Mouse (Mus musculus): ENCODE results near the gene St6galnac6.

Gene St6galnac6

DNA sequence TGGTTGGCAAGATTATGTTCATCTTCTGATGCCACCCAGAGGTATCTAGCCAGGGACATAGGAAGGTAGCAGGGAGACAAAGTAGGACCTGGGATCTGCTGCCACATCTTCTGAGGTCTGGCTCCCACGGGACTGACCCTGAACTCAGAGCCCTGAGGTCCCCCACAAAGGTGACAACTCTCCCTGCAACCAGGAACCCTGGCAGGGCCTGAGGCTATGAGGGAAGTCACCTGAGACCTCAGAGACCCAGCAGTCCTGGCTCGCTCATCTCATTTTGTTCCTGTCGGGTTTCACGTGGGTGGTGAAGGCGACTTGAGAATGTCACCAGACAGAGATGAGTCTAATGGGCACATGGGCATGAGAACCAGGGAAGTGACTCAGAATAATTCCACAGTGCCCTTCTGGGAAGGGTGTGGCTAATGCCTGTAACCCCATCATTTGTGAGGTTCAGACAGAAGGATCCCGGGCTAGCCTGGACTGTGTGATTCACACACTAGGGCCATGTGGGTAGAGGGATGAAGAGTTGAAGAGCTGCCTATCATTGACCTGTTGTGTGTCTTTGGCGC lies 14.3 kb upstream of the St6galnac6 start:
- DNase-seq (ENCODE audit: low read depth), result no peak

DNA sequence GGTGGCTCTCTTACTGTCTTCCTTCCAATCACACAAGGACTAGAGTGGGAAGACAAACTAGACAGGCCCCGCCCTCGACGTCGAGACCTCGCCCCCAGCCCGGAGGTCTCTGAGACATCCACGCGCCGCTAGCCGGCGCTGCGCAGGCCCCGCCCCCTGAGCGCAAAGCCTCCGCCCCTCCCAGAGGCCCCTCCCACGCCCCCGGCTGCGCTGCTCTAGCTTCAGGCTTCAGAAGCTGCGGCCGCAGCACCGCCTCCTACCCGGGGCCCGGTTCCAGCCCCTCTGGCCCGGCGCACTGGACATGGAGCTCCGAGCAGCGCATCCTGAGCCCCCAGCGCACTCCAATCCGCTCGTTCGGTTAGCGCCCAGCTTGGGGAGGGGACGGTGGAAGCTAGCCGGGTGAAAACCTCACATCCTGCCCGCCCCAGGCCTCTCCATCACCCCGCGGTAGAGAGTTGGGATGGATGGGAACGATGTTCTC lies 12.6 kb upstream of the St6galnac6 start, which contains the start of gene St6galnac4:
St6galnac4 (plus strand) TSS at position 225 of the 481 bp plus-strand sequence.
- peak; percentile 97 for DNase-seq (ENCODE audit: low read depth)

DNA sequence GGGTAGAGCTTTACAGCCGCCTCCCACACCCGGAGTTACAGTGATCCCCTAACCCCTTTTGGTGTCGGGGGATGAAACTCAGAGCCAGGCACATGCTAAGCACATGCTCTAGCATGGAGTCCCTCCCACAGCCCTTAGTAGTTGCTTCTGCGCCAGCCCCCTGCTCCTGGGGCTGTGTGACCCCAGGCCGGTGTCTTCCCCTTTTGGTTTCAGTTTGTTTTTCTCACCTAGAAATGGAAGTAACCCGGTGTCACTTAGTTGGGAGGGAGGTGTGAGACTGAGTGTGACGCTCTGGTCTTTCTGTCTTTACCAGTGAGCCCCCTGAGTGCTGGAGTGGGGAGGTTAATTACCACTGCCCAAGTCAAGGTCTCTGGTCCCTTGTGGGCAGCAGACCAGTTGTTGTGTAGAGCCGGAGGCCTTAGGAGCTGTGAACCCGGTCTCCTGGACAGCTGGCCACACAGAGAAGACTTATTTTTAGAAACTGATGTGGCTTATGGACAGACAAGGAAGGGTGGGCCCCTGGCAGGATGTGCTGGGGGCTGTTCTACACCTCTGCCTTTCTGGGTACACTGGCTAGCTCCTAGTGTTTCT lies 11.7 kb upstream of the St6galnac6 start:
- peak; percentile 85 for DNase-seq (ENCODE audit: low read depth)

DNA sequence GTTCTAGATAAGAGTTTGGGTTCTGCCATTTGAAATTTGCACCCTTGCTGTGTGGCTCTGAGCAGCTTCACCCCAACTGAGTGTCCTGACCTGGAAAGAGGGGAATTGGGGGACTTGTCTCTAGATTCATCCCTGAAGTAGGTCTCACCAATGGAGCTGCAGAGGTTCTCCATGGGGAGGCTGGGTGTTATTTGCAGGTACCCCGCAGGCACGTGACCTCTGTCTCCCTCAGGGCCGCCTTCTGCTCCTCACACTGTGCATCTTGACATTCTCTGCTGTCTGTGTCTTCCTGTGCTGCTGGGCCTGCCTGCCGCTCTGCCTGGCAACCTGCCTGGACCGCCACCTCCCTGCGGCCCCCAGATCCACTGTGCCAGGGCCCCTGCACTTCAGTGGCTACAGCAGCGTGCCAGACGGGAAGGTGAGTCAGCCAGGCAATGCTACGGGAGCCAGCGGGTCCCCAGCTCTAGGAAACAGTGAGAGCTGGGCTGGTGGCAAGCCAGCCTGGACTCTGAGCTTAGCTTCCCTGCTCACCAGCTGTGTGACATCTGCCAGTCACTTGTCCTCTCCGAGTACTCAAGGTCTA lies 10.2 kb upstream of the St6galnac6 start:
- no peak for DNase-seq (ENCODE audit: low read depth)

DNA sequence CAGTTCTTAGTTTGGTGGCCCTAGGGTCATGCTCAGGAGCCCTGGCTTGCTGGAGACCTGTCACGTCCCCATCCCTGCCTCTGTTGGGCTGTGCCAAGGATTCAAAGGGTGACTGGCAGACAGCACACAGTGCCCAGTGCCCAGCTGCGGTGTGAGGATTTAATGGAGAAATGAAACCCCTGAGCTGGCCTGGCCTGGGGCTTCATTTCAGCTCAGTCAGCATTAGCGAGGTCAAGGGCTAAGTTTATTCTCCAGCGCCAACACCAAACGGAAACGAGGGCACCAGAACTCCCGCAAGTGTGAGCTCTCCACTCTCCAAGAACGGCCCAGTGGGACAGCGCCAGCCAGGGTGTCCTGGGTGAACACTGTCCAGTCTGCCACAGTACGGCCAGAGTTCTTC lies 9.3 kb upstream of the St6galnac6 start:
- no peak for DNase-seq (ENCODE audit: low read depth)

DNA sequence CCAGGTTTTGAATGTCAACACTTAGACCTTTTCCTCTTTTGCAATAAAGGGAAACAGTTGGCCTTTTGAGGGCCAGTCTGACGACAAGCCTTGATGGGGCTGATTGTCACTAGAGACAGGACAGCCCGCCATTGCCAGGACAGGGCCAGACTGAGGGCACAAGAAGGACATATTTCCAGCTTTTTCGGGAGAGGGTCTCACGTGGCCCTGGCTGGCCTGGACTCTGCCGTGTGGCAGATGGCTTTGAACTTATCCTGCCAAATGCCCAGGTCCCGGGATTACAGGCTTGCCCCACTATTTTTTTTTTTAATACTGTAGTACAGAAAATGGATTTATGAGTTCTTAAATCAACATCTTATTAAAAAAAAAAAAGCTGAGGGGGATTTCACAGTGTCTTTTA lies 8.3 kb upstream of the St6galnac6 start:
- no peak for DNase-seq (ENCODE audit: low read depth)

DNA sequence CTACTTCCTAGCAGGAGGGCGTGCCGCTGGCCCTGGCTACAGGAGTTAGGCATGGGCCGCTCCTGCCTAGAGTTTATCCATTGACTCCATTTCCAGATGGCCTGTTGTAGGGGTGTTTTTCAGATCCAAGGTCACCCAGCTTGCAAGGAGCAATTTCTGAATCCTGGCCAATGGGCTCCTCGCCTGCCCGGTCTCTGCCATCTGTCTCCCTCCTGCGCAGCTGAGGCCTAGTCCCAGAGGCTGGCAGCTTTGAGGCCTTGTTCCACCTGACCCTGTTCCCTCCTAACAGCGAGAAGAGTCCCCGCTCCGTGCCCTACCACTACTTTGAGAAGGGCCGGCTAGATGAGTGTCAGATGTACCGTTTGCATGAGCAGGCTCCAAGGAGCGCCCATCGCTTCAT lies 2.8 kb upstream of the St6galnac6 start:
- DNase-seq (ENCODE audit: low read depth), result no peak

DNA sequence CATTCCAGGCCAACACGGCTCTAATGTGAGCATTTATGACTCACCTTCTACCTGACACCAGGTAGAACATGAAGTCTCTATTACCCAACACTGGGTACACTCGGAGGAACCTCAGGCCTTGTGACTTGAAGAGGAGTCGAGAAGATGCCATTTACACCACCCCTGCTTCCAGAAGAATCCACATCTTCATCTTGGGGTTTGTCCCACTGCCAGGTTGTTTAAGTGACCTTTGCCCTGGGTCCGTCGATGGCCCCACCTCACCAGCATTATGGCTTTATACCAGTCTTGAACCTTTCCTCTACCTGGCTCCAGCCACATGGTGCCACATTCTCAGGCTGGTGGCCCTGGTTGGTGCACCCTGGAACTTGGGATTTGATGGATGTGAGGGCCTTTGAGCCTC lies 2.3 kb upstream of the St6galnac6 start:
- DNase-seq (ENCODE audit: low read depth), result no peak

DNA sequence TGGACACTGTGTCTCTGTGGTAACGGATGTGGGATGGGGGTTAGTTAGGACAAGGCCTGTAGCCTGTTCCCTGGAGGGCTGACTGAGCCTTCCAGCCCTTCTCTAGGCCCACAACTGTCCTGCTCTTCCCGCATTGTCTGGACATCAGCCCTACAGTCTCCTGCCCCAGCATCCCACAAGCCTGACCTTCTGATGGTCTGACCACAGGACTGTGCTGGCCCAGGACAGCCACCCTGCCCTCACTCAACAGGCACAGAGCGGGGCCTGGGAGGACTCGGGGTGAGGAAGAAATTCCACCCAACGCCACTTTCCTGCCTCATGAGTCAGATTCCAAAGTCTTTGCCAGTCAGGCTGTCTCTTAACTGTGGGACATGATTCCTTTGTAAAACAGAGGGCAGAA lies 1.8 kb upstream of the St6galnac6 start:
- no peak for DNase-seq (ENCODE audit: low read depth)

DNA sequence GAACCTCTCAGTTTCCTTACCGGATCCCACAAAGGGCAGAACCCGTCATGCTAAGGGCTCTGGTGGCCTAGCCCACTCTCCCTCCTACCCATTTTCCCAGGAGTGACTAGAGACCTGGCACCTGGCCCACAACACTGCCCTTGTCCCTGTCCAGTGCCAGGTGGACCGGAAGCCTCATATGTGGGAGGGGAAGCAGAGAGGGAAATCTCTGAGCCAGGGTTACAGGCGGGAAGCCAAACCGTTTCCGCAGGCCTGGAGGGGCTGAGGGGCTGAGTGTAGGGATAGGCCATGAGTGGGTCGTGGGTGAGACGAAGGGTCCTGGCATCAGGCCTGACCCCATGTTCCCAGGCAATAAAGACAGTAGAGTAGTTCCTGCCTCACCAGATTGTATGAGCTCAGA lies 1.0 kb upstream of the St6galnac6 start:
- DNase-seq (ENCODE audit: low read depth), result no peak

DNA sequence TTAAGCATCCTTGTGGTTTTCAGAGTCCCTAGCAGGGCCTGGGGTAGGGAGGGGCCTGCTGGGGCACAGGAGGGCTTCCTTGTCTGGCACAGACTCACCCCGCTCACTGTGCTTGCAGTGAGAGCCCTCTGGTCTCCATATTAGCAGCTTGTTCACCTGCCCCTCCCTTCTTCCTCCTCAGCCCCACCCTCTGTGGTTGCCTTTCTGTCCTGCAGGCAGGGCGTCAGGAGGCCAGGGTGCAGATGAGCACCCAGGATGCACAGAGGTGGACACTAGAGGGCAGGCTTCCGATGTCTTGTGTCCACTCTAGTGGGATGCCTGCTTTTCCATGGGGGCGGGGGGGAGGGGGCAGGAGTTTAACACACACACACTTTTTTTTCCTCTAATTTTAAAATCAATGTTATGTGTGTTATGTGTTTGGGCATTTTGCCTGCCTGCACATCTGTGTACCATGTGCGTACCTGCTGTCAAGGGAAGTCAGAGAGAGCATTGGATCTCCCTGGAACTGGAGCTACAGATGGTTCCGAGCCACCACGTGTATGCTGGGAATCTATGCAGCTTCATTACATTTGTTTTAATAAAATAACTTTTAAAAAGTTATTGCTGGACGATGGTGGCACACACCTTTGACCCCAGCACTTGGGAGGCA lies 2.0 kb downstream of the St6galnac6 start:
- peak; percentile 81 for DNase-seq (ENCODE audit: low read depth)

DNA sequence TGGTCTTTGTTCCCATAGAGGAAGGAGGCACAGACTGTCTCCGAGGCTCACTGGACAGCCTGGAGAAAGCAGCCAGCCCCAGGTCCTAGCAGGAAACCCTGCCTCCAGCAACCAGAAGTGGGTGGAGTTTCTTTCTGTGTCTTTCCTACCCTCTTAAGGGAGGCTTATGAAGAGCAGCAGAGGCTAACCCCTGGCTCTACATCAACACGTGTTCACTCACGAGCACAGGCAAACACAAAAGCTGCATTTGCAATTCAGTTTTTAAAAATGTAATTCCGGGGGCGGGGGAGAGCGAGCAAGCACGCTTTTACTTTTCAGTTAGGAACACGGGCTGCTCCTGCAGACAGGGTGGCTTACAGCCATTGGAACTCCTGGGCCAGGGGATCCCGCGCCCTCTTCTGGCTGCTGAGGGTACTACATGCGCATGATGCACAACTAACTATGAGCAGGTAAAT lies 3.1 kb downstream of the St6galnac6 start:
- DNase-seq (ENCODE audit: low read depth), result peak; percentile 91

DNA sequence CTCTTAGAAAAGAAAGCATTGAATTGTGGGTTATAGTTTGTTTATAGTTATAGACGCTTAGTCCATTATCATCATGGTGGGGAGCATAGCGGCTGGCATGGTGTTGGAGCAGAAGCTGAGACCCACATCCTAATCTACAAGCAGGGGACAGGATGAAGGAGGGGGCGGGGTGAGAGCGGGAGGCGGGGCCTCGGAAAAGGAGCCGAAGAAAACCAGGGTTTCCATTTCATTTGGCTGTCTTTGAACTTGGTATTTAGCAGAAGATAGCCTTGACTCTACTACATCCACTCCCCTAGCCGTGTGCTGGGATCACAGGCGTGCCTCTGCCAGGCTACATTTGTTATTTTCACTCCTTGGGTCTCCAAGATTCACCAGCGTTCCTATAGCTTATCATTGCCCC lies 5.1 kb downstream of the St6galnac6 start:
- no peak for DNase-seq (ENCODE audit: low read depth)

DNA sequence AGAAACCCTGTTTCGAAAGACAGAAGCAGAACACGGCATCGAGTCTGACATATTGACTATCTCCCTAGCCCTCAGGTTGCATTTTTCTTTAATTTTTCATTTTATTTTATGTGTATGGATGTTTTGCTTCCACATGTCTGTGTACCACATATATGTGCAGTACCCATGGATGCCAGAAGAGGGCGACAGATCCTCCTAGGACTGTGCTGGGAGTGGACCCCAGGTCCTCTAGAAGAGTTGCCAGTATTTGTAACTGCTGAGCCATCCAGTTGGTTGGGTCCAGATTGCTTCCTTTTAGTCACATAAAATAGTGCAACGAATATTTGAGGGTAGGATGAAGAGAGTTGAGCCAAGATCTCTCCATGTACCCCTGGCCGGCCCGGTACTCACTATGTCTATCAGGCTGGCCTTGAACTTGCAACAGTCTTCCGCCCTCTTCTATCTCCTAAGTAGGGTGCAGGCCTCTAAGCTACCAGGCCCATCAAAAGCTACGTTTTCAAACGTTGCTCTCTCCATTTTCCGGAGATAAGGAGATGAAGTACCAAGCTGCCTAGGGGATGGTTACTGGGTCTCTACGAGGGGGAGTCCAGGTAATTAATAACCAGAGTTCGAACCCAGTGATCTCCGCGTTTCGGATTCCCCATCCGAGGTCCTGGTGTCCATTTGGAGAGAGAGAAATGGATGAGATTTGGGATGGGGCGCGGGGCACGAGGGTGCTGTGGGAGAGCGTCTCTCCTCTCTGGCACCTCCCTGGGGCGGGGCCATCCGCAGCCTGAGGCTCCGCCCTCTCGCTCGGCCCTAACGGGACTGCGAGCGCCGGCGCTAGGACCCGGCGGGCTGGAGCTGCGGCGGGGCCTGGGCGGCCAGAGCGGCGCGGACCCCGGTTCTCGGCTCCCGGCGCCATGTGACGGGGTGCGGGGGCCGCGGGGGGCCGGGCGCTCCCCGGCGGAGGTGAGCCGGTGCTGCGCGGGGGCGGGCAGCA lies 6.9 kb downstream of the St6galnac6 start:
- DNase-seq (ENCODE audit: low read depth), result peak; percentile 86

DNA sequence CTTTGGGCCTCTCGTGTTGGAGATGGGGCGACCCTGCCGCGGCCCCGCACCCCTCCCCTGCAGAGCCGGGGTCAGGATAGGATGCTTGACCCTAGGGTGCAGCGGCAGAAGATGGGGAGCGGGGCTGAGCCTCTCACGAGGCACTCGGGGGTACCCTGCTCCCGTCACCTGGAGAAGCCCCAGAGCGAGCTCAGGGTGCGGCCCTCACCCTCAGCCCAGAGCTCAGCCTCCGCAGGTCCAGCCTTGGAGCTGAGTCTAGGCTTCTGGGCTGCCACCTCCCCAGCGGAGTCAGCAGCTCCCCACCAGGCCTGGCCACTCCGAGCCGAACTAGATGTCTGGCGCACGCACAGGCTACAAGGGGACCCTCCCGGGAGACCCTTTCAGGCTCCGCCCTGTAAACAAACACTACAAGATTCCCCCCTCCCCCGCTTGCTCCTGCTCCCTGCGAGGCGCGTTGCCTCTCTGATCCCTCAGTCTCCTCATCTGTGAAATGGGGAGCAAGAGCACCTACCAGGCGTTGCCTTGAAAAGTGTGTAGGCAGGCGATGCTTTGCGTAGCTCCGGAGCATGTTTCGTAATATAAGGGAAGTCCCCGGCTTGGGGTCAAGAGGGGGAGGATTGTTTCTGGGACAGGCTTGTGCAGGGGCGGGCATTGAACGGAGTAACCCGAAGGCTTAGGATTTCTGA lies 7.9 kb downstream of the St6galnac6 start:
- peak; percentile 80 for DNase-seq (ENCODE audit: low read depth)

DNA sequence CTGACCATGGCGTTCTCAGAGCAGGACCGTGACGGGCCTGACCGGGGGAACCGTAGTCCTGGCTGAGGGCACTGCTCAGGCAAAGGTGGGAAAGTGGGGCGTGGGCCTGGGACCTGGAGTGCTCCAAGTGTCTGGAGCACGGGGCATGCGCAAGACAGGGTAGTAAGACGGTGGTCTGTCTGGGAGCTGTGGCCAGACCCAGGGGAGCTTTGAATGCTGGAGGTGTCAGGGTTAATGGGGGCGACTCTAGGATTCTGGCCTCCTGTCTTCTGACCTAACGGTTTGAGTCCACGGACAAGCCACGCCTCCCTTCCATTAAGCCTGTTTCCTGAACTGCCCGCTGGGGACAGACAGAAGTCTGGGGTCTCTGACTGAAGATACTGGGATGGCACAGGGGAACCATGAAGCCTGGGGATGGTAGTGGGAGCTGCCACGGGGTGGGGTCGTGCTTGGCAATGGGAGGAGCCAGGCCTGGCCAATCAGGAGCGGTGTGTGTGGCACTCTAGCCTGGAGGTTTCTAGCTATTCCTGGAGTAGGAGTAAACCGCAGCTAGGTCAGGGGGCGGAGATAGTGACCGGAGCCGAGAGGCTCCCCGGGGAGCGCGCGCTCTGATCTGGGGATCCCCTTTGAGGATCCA lies 8.8 kb downstream of the St6galnac6 start:
- peak; percentile 71 for DNase-seq (ENCODE audit: low read depth)

DNA sequence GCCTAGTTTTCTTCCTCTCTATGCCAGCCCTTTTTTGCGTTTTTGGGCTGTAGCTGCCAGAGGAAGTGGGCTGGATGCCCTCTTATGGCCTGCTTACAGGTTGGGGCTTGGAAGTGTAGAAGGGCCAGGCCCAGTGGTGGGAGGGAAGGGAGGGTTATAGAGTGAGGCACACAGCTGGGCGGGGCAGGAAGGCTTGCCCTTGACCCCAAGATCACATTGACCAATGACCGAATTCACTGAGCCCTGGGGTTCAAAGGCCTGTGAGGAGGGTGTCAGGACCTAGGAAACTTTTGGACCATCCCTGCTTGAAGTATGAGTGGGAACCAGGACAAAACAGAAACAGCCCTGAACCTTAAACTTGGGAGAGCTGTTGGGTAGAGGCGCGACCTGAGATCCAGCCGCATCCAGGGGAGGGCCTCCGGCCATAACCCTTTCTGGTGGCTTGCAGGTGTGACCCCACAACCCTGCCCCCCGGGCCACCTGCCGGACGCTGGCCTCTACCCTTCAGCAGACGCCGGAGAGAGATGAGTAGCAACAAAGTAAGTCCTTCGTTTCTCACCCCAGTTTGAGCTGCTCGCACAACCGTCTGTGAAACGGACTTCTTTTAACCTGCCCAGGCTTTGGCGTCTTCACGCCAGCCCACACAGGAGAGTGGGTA lies 9.4 kb downstream of the St6galnac6 start:
- DNase-seq (ENCODE audit: low read depth), result no peak

DNA sequence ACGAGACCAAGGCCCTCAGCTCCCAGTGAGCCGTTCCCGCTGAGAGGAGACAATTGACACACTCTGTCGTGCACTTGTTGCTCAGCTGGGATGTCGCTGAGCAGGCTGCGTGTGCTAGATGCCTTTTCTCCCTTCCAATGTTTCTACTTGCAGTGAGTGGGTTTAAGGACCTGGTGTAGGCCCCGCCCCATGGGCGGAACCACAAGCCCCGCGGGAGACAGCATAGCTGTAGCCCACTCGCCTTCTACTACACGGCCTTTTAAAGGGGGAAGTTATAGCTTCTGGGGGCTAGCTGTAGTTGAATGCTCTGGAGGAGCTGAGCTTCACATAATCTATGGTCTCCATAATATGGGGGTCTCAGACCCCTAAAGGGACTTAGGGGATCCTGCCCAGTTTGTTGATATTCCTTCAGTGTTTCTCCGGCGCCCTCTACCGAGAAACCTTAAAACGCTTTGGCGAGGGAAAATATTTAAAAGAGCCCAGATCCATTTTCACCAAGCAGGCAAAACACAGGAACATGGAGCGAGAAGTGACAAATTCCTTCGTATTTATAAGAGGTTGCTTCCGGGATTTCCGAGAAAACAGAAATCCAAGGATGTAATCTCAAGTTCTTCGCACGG lies 11.2 kb downstream of the St6galnac6 start:
- peak; percentile 54 for DNase-seq (ENCODE audit: low read depth)

DNA sequence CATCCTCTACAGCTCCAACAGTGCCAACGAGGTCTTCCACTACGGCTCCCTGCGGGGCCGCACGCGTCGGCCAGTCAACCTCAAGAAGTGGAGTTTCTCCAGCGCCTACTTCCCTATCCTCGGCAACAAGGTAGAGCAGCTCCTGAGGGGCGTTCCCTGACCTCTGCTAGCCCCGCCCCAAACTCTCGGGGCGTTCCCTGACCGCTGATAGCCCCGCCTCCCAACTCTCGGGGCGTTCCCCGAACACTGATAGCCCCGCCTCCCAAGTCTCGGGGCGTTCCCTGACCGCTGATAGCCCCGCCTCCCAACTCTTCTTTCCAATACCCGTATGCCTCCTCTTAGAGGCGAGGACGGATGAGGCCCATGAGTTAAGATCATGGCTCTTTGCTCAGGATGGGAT lies 12.8 kb downstream of the St6galnac6 start:
- DNase-seq (ENCODE audit: low read depth), result no peak

DNA sequence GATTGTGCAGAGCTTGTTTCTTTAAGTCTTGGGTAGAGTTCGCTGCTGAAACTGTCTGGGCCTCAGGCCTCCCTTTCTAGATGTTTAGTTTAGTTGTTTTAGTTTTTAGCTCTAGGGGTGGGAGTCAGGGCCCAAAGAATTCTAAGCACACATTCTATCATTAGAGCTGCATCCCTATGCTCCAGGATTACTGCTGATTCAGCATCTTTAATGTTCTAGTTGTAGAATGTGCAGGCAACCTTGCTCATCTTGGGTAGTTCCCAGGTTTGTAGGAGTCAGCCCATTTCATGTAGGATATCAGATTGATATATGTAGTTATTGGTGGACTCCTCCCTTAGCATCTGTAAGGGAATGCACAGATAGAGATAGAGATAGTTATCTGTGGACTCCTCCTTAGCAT lies 17.6 kb downstream of the St6galnac6 start:
- DNase-seq (ENCODE audit: low read depth), result no peak

Data from induced T-regulatory cell, adult 2 months (primary cell).